Mouse (Mus musculus) CH12.LX (cell line): ENCODE results near the gene Rps6kb2.

Experiments used
- CHD2 ChIP-seq: IDR thresholded peaks from 2 replicates; pipeline ENCODE4 v1.6.1; 2011; ENCODE audit warnings: low read length, improper control_type of control experiment
- CTCF ChIP-seq, 2 experiments: IDR thresholded peaks in 1 of 2; conservative IDR thresholded peaks in 1 of 2; 2 replicates each; pipeline ENCODE4 v1.5.1; 2011 to 2012; ENCODE audit warnings: low read depth in 2 of 2, low read length in 2 of 2, improper control_type of control experiment in 1 of 2, inconsistent platforms in 1 of 2, mild to moderate bottlenecking in 1 of 2, moderate library complexity in 1 of 2
- ELF1 ChIP-seq: IDR thresholded peaks from 2 replicates; pipeline ENCODE4 v1.6.1; 2014; ENCODE audit warnings: low read depth, mild to moderate bottlenecking, inconsistent platforms, low read length, improper control_type of control experiment
- EP300 ChIP-seq: IDR thresholded peaks from 2 replicates; pipeline ENCODE4 v1.6.1; 2011; ENCODE audit warnings: low read length, improper control_type of control experiment
- HCFC1 ChIP-seq: IDR thresholded peaks from 2 replicates; pipeline ENCODE4 v1.6.1; 2012; ENCODE audit warnings: low read depth, mild to moderate bottlenecking, inconsistent platforms, low read length, improper control_type of control experiment
- MAFK ChIP-seq: IDR thresholded peaks from 2 replicates; pipeline ENCODE4 v1.6.1; 2011; ENCODE audit warnings: low read length, improper control_type of control experiment; ENCODE audit not compliant: insufficient replicate concordance
- MAX ChIP-seq: IDR thresholded peaks from 2 replicates; pipeline ENCODE4 v1.6.1; 2011; ENCODE audit warnings: low read length, improper control_type of control experiment
- PAX5 ChIP-seq: IDR thresholded peaks from 2 replicates; pipeline ENCODE4 v1.6.1; 2012; ENCODE audit warnings: low read length, inconsistent platforms, mixed read lengths
- POLR2A ChIP-seq: IDR thresholded peaks from 2 replicates; pipeline ENCODE4 v1.6.1; 2011; ENCODE audit warnings: low read depth, mild to moderate bottlenecking, improper control_type of control experiment, low read length
- RAD21 ChIP-seq: IDR thresholded peaks from 2 replicates; pipeline ENCODE4 v1.6.1; 2011; ENCODE audit warnings: low read depth, mild to moderate bottlenecking, low read length, improper control_type of control experiment, moderate library complexity
- USF1 ChIP-seq: IDR thresholded peaks from 2 replicates; pipeline ENCODE4 v1.6.1; 2014; ENCODE audit warnings: low read depth, mild to moderate bottlenecking, inconsistent platforms, low read length, improper control_type of control experiment
- USF2 ChIP-seq: conservative IDR thresholded peaks from 2 replicates; pipeline ENCODE4 v1.6.1; 2011; ENCODE audit warnings: low read depth, low read length, improper control_type of control experiment
- ZKSCAN1 ChIP-seq: IDR thresholded peaks from 2 replicates; pipeline ENCODE4 v1.6.1; 2012; ENCODE audit warnings: low read depth, inconsistent platforms, low read length, improper control_type of control experiment, borderline replicate concordance
- ZNF384 ChIP-seq: IDR thresholded peaks from 2 replicates; pipeline ENCODE4 v1.6.1; 2012; ENCODE audit warnings: low read depth, low read length, improper control_type of control experiment, inconsistent platforms

GRCm38 (mm10) chr19:4202149-4202548, 39.0 kb upstream of the Rps6kb2 start:
- TF ChIP-seq ZKSCAN1, result no peak
- no peak for TF ChIP-seq CTCF (conservative IDR thresholded peaks at IDR 0.05 in 1 of 2, IDR thresholded peaks at IDR 0.05 in 1 of 2; ENCODE audit: low read depth in 2 of 2, low read length in 2 of 2)
- no peak for TF ChIP-seq POLR2A
- no peak for TF ChIP-seq HCFC1
- no peak for TF ChIP-seq CHD2
- no peak for TF ChIP-seq ELF1
- no peak for TF ChIP-seq PAX5
- TF ChIP-seq MAFK, result no peak
- TF ChIP-seq MAX, result no peak
- TF ChIP-seq EP300, result no peak
- no peak for TF ChIP-seq RAD21
- TF ChIP-seq USF2, result no peak
- TF ChIP-seq ZNF384, result no peak
- TF ChIP-seq USF1, result no peak
